Mouse (Mus musculus) heart, postnatal 25 days (tissue): Measurements from ENCODE around the gene Colec11. TPM values are rescaled to one million over a fixed set of nuclear protein-coding genes. Genes with fewer than 3 reads are reported as not detected.

Experiments
- DNase-seq: peaks from one replicate; pipeline ENCODE4 v3.0.0; 2022; ENCODE audit warnings: low spot score
- intact Hi-C: fragments of 180-260 bp; cut with DNase I; formaldehyde crosslinking; loops from one replicate; pipeline ENCODE4 v1.15.1; 2025
- total RNA-seq, 2 experiments: library from RNA; stranded (reverse); gene quantifications; 2 replicates each; pipeline ENCODE4 v1.2.3; 2021

Colec11 gene
- total RNA-seq, result 10 to 100 TPM; 14.7 to 21.4 TPM

DNA sequence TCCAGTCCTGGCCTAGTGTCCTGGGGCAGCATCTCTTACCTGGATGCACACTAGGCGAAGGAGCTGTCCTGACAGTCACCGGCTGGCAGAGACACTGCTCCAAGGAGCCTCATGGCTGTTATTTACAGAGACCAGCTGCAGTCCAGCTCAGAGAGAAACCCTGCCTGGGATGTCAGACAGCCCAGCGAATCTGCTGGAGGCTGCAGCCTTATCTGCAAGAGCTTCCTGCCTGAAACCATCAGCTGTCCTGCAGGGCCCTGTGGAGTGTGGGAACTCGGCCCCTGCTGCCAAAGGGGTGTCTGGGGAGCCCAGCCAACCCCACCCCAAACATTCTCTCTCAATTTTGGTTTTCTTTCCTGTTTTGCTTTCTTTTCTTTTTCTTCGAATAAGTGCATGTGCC lies at the start of gene Colec11:
Gene Colec11 (minus strand): TSS at position 183 of the 400 bp plus-strand sequence.
- DNase-seq, result peak; percentile 18
- intact Hi-C loops, result no loop called here

DNA sequence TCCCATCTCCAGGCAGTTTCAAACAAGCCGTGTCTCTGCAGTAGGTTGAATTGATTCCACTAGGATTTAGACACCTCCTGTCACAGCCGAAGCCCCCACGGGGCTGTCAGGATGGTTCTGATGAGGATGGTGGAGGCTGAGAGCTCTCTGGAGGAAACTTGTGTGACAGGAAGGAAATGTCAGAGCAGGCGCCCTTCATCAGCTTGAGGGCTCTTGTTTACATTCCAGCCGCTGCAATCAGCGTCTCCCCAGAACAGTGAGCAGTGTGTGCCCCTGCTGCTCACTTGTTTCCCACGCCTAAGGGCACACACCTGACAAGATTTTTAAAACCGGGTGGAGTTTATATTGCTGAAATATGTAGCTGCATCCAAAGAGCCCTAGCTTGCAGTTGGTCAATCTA lies 44.1 kb upstream of the Colec11 start:
- intact Hi-C loops, result no loop called here
- no peak for DNase-seq

DNA sequence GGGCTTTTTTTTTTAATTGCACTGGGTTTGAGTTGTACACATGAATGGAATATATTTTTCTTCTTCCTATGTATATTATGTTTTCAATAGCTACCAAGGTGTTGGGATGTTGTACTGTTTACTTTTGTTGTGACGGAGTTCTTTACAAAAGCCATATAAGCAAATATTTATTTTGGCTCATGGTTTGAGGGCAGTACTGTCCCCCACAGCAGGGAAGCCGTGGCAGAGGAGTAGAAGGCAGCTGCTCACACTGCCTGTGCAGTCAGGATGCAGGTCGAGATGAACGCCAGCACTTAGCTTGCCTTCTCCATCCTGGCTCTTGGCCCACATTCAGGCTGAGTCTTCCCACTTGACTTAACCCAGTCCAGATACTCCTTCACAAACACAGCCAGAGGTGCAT lies 43.6 kb upstream of the Colec11 start:
- intact Hi-C loops, result no loop called here
- no peak for DNase-seq

DNA sequence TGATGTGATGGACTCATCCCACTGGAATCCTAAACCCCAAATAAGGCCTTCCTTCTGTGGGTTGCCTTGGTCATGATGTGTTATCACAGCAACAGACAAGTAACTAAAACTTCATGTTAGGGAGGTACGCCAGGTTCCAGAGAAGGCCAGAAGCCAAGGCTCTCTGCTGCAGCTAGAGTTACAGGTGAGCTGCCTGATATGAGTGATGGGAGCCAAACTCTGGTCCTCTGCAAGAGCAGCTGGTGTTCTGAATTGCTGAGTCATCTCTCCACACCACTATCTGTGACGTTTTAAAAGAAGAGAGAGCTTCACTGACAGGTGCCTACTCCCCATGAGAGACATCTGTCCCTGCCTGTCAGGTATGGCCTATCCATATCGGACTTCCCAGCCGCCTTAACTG lies 39.5 kb upstream of the Colec11 start:
- no peak for DNase-seq
- intact Hi-C loops, result no loop called here

DNA sequence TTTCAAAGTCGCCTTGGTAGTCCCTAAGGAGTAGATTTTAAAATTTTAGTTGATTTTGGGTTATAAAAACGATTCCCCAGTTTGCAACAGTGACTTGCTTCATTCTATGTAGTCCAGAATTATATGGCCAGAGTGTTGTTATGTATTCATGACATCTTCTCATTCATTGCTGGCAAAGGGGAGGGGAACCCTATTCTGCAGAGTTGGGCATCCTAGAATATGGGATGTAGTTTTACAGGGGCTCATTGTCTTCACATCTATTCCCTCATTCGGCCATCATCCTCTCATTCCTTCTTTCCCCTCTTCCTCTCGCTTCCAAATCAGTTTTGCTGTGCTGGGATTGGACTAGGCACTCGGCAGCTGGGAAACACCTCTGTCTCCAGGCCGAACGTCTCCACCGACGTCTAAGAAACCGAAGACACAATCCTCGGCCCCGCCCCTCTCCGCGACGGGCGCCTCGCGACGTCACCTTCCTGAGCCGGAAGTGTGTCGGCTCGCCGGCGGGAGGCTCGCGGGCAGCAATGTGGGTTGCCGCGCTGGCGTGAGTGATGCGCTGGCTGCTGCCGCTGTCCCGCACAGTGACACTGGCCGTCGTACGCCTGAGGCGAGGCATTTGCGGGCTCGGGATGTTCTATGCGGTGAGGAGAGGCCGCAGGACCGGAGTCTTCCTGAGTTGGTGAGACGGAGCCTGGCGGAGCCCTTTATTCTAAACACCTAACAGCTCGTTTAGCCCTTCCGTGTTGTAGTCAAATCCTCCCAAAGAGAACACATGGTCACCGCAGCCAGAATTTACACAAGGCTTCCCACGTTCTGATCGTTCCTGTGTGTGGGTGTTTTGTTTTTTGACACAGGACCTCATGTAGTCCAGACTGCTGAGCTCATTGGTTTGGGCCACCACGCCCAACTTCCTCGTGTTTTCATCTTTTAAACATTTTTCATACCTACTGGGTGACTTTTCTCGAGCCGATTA lies 26.2 kb upstream of the Colec11 start, which contains the start of gene Rnaseh1:
Gene Rnaseh1 (plus strand): TSS at position 462 of the 970 bp plus-strand sequence.
- peak; percentile 72 for DNase-seq
- intact Hi-C loops, result loop anchor here (5.0 kb wide), 1 partner anchor 103 kb away; the partner anchor contains the start of genes Eipr1 and Trappc12

DNA sequence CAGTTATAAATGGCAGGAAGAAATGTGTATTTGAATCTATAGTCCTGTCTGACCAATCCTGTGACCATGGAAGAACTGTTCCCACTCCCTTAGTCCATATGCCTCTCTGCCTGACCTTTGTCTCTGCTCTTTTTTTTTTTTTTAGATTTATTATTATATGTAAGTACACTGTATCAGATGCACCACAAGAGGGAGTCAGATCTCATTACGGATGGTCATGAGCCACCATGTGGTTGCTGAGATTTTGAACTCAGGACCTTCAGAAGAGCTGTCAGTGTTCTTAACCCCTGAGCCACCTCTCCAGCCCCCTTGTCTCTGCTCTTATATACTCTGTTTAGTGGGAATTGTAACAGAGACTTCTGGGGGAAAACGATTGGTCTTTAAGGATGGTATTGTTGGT lies 15.6 kb upstream of the Colec11 start:
- DNase-seq, result no peak
- intact Hi-C loops, result loop anchor here (5.0 kb wide), 2 partner anchors 109 to 654 kb away; no protein-coding TSS in a partner anchor

DNA sequence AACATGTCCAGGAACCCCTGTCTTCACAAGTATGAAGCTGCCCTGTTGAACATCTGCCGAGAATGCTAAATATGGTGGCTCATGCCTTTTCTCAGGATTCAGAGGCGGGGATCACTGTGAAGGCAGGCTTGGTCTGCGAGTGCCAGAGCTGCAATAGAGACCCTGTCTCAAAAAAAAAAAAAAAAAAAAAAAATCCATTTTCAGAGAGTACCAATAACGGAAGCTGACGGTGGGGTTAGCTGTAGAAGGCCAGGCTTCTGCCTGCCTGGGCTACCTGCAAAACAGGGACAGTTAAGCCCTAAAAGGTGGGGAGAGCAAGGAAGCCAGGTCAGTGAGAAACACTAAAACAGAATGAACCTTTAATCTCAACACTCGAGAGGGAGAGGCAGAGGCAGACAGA lies 13.4 kb upstream of the Colec11 start:
- intact Hi-C loops, result loop anchor here (2.0 to 5.0 kb wide), 3 partner anchors 38 to 656 kb away; partner anchors contain the start of gene Adi1
- no peak for DNase-seq

DNA sequence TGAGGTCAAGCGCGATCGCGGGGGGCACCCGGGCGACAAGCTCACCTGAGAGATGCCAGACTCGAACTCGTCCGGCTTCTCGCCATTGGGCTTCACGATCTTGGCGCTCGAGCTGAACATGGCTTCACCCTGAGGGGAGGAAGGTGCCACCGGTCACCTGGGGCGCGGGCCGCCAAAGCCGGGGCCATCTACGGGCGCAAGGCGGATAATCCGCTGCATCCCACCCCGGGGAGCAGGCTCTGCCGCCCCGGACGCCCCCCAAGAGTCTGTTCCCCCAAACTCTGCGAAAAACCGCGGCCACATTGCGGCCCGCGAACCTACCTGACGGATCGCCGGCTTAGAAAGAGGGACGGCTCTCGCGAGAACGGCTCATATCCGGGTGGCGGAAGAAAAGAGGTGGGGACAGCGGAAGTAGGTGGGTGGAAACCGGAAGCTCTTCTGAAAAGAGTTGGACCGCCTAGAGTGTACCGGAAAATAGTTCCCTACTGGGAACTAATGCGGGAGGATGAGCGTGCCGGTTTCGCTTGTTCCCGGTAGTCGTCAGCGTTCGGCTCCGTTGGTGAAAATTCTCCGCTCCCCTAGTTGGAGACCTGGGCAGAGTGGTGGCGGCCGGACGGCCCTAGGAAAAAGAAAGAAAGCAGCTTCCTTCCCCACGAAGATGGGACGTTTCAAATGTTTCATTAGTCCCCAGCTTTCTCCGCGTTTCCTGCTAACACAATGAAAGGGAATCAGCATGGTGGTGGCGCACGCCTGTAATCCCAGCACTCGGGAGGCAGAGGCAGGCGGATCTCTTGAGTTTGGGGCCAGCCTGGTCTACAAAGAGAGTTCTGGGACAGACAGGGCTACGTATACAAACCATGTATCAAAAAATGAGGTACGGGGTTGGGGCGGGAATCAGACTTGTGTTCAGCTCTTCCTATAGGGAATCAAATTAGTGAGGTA lies 12.6 kb upstream of the Colec11 start, which contains the start of gene Rps7:
Gene Rps7 (minus strand): TSS at position 419 of the 942 bp plus-strand sequence.
- intact Hi-C loops, result loop anchor here (2.0 to 5.0 kb wide), 3 partner anchors 39 to 656 kb away; partner anchors contain the start of gene Adi1
- DNase-seq, result peak; percentile 88

DNA sequence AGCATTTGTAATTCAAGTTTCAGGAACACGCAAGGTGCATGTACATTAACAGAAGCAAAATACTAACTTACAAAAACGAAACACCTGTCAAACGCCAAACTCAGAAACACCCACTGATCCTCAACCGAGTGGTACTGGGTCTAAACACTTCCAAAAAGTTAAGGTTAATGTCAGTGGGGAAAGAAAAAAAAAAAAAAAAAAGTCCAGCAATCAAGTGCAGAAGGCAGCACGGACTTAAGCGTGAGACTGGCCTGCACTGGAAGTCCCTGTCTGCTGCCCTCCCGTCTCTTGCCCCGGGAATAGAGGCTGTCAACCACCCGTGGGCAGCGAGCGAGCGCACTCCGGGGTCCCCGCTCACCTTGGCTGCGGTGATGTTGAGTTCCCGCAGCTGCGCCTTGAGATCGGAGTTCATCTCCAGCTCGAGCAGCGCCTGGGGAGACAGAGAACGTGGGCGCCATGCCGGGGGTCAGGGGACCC lies 11.9 kb upstream of the Colec11 start:
- intact Hi-C loops, result loop anchor here (5.0 kb wide), 2 partner anchors 112 to 657 kb away; no protein-coding TSS in a partner anchor

DNA sequence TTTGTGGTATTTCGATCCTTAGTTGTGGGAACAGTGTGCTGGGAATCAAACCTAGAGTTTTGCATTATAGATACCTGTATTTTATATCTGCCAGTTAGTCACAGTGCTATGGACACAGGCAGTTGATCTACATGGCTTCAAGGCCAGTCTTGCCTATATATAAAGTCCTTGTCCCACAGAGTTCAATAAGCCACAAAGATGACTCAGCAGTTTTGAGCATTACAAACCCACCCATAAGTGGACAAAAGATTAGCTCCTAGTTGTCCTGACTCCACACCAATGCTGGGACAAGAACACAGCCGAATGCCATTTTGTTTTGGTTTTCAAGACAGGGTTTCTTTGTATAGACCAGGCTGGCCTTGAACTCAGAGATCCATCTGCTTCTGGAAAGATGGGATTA lies 5.3 kb upstream of the Colec11 start:
- intact Hi-C loops, result no loop called here
- DNase-seq, result no peak

More for the DNA sequence above, 11.9 kb upstream of the Colec11 start:
- no peak for DNase-seq

DNA sequence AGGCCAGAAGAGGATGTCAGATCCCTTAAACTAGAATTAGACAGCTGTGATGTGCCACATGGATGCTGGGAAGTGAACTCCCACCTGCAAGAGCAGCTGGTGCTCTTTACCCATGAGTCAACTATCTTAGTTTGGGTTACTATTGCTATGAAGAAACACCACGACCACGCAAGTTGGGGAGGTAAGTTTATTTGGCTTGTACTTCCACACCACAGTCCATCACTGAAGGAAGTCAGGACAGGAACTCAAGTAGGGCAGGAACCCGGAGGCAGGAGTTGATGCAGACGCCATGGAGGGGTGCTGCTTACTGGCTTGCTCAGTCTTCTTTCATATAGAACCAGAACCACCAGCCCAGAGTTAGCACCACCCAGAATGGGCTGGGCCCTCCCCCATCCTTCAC lies 3.9 kb upstream of the Colec11 start:
- DNase-seq, result no peak
- intact Hi-C loops, result no loop called here

DNA sequence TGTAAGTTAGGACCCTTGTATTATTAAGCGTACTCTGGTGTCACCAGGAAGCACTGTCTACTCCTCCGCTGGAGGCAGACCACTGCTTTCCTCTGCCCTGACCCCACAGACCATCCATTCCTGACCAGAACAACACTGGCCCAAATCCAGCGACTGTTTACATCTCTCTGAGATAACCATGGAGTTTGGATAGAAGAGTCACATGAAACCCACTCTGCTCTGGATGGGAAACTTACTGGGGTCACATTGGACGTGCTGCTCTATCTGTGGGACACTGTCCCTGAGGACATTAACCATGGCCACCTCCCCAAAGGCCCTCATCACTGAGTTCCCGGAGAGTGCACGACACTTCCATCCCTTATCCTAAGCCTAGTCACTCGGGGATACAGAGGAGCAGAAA lies 2.2 kb upstream of the Colec11 start:
- no peak for DNase-seq
- intact Hi-C loops, result no loop called here

DNA sequence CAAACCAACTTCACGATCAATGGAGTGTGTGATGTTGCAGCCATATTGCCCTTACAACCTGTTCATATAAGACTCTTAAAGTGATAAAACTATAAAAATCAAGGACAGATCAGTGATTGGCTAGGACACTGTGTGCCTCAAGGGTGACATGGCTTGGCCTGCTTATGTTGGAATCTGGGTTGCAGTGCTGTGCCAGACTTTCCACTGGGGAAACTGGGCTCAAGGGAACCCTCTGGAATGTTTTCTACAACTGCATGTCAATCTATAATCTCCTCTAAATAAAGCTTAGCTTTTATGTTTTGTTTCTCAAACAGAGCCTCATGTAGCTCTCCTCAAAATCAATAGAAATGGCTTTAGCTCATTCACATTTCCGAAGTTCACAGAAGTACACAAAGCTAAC lies 1.1 kb upstream of the Colec11 start:
- intact Hi-C loops, result no loop called here
- no peak for DNase-seq

DNA sequence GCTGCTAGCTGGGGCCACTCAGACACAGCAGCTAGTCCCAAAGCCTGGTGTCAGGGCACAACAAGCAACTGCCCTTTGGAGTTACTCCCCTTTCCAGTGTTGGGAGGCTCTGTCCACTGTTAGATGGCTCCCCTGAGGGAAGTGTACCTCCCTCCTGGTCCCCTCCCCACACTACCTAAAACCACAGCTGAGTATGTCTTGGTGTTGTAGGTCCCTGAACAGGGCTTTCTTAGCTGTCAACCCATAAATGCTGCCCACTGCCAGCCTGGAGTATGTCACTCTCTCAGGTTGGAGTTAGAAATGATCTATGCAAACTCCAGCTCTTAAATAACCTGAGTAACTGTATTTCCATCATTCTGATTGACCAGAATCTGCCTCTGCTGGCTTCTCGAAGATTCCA lies 536 bp downstream of the Colec11 start:
- intact Hi-C loops, result no loop called here
- DNase-seq, result no peak

DNA sequence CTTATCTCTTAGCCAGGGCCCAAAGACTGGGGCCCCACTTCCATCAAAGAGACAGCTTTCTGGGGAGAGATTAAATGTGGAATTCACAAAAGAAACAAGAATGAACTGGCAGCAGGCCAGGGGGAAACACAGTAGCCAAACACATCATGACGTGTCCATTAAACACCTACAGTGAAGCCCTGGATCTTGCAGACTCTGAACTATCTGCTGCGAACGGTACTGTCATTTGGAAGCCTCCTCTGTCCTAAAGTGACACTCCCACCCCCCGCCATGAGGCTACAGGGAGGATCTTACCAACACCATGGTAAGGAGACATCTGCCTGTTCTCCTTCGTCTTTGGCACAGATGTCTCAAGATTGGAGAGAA lies 1.0 kb downstream of the Colec11 start:
- DNase-seq, result no peak

DNA sequence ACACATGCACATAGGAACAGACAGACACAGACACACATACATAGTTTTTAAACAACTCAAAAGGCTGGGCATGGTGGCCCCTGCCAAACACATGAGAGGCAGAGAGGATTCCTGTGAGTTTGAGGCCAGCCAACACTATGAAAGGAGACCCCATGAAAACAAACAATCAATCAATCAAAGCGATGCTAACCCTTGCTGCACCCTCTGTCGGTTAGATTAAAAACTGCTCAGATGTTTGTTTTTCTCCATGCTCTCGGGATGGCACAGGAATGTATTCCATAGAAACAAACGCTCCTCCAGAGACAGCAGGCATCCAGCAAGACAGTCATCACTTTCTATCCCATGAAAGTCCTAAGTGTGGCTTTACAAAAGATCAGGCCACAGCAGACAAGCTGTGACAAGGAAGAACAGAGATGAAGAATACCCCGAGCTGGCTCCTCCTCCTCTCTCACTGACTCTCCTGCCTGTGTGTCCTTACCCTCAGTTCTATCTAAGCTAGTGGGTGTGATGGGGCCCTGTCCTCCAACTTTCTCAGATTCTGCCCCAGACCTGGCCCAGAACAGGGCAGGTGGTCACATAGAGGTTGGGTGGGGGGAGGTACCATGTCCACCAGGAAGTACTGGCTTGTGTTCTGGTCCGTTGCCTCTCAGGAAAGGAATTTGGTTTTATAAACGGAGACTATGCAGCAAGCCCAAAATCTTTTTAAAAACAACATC lies 1.6 kb downstream of the Colec11 start:
- no peak for DNase-seq
- intact Hi-C loops, result no loop called here

More for the DNA sequence above, 1.0 kb downstream of the Colec11 start:
- intact Hi-C loops, result no loop called here

DNA sequence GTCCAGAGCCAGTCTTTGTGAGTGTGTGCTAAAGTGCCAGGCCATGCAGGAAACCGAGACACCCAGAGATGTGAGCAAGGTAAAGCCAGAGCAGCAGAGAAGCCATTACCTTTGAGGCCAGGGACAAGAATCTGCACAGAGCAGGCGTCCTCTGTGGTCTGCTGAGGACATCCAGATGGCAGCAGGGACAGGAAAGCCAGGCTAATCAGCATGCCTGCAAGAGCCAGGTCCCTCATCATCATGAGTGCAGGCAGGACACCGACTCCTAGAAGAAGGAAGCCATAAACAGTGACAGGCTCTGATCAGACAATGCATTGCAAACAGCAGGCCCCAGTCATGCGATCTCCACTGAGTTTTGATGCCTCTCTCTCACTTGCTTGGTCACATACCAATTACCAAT lies 5.9 kb downstream of the Colec11 start:
- DNase-seq, result no peak
- intact Hi-C loops, result no loop called here

DNA sequence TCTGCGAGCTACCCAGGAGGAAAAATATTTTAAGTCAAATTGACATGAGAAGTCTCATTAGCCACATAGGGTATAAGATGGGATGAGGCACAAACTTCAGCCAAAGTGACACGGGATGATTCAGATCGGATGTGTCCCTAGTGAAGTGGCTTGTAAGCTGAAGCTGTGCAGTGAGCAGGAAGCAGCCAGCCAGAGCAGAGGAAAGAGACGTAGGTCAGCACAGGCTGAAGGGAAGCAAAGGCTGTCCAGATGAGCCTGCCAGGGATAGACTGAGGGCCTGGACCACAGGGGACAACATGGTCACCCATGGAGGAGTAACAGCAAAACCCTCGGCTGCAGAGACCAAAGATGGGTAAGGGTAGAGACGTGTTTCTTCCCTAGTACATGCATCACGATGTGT lies 8.8 kb downstream of the Colec11 start:
- DNase-seq, result no peak
- intact Hi-C loops, result no loop called here

DNA sequence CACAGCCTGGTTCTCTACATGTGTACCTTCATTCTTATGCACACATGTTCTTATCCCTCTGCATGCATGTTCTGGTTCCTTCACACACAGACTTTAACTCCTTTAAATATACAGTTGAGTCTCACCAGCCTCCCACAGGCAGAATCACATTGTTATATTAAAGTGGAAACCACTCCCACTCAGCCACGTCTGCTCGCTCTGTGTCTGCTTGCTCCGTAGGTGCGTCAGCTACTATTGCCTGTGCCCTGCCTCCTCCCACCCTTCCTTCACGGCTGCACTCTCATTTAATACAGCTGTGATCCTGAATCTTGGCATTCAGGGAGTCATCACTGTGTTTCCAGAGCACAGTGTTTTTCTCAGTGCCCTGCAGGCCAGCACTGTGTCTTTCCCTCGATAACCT lies 10.8 kb downstream of the Colec11 start:
- DNase-seq, result no peak
- intact Hi-C loops, result no loop called here
